Comparison of ENCODE assay signal across 8 mouse cellular contexts in the genomic region with DNA sequence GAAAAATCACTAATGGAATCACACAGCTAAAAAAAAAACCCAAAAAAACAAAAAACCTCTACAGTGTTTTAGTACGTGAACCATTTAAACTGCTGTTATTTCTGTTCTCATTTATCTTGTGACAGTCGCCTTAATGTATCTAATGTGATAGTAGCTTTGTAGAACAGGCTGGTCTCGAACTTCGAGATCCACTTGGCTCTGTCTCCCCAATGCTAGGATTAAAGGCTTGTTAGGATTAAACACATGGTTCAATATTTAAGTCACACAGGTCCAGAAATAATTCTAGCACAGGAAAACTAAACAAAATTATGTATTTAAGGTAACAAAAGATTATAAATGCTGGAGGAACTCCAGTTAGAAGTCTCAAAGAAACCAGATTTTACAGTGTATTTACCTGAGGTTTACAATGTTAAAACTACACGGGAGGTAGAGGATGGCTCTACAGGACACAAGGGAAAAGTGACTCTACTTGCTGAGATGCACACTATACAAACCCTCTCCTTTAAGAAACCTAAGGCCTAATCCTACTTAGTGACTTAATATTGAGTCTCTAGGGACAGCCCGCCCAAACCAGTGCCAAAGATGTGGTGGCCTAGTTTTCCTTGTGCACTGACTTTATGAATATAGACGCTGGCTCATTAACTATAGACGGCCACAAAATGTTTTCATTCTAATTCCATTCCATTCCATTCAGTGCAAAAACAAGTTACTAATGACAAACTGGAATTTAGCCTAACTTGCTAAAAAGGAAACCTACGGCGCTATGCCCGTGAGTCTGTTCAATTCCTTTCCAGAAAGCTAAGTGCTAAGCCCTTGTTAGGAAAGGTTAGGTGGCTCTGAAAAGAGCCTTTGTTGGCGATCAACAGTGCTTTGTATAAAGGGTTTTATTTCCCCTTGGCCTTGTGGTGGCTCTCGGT. TPM values are rescaled to one million over a fixed set of nuclear protein-coding genes. Genes with fewer than 3 reads are reported as not detected.
DNase-seq lines count a peak whose midpoint lies in the region; ATAC-seq and TF ChIP-seq lines count a peak whose summit lies in the region.

No protein-coding gene starts in this region.

- peak; percentile 43 for DNase-seq in left cerebral cortex, postnatal 4 days
- no peak for DNase-seq in left cerebral cortex, adult 18-20 months (ENCODE audit: low spot score in 2 of 2)
- peak; percentile 67 for DNase-seq in brain, embryonic 14.5 days (ENCODE audit: low read depth)
- no peak for DNase-seq in layer of hippocampus, adult 8-10 months (ENCODE audit: low spot score in 2 of 2)
- no peak for DNase-seq in left cerebral cortex, postnatal 10 days (ENCODE audit: extremely low spot score in 1 of 2, low spot score in 2 of 2)

- ATAC-seq in hindbrain, embryonic 12.5 days (ENCODE audit: low FRiP score), result no peak
- no peak for ATAC-seq in midbrain, embryonic 15.5 days (replicated peaks)
- no peak for ATAC-seq in granulocyte monocyte progenitor cell, adult 5-6 weeks (replicated peaks; ENCODE audit: poor library complexity, severe bottlenecking)

- H3K27me3 ChIP-seq in hindbrain, embryonic 12.5 days, result no peaks in the 10 kb centered on the region
- no peaks in the 10 kb centered on the region for H3K27me3 ChIP-seq in midbrain, embryonic 15.5 days (replicated peaks)

- no peaks in the 10 kb centered on the region for H3K36me3 ChIP-seq in hindbrain, embryonic 12.5 days
- no peaks in the 10 kb centered on the region for H3K36me3 ChIP-seq in midbrain, embryonic 15.5 days (replicated peaks)

- H3K4me2 ChIP-seq in hindbrain, embryonic 12.5 days (replicated peaks), result peak overlapping the region; percentile 64
- peak overlapping the region; percentile 87 for H3K4me2 ChIP-seq in midbrain, embryonic 15.5 days

- WGBS in hindbrain, embryonic 12.5 days, result 3% methylated on average over 13 of the region's 13 CpGs
- 2% methylated on average over 13 of the region's 13 CpGs for WGBS in midbrain, embryonic 15.5 days

- no peak for TF ChIP-seq CTCF in brain, embryonic 14.5 days (IDR thresholded peaks at IDR 0.05; ENCODE audit: borderline replicate concordance, extremely low read depth, insufficient read depth, insufficient read length)

- peaks cover 20% of the 10 kb centered on the region for H3K4me1 ChIP-seq in hindbrain, embryonic 12.5 days
- peaks cover 33% of the 10 kb centered on the region for H3K4me1 ChIP-seq in midbrain, embryonic 15.5 days

- peak overlapping the region; percentile 35 for H3K4me3 ChIP-seq in hindbrain, embryonic 12.5 days
- peak overlapping the region; percentile 44 for H3K4me3 ChIP-seq in midbrain, embryonic 15.5 days

- H3K9me3 ChIP-seq in hindbrain, embryonic 12.5 days (replicated peaks), result no peaks in the 10 kb centered on the region
- no peaks in the 10 kb centered on the region for H3K9me3 ChIP-seq in midbrain, embryonic 15.5 days

- peak overlapping the region; percentile 86 for H3K27ac ChIP-seq in hindbrain, embryonic 12.5 days
- H3K27ac ChIP-seq in midbrain, embryonic 15.5 days, result peak overlapping the region; percentile 81

- intact Hi-C loops in left cerebral cortex, postnatal 4 days (cut with DNase I), result no loop called here
- intact Hi-C loops in left cerebral cortex, postnatal 10 days (cut with DNase I), result loop anchor here (10.0 kb wide), 2 partner anchors 1653 to 1693 kb away; a partner anchor contains a TSS

- no peak for TF ChIP-seq POLR2A in brain, embryonic 14.5 days (IDR thresholded peaks at IDR 0.05; ENCODE audit: borderline replicate concordance, extremely low read depth, insufficient read depth, insufficient read length, poor library complexity, severe bottlenecking)

- H3K9ac ChIP-seq in hindbrain, embryonic 12.5 days, result peak overlapping the region; percentile 65
- H3K9ac ChIP-seq in midbrain, embryonic 15.5 days, result peak overlapping the region; percentile 29

RNA-seq across cellular contexts. Expression of a gene that starts 0.7 kb away (rescaled TPM):
- total RNA-seq in left cerebral cortex, postnatal 4 days (2021), result 10 to 100 TPM; 89.3 to 89.6 TPM
- 10 to 100 TPM; 71.8 to 81.6 TPM for total RNA-seq in left cerebral cortex, adult 18-20 months (2021)
- 20.0 and 40.1 TPM in 2 replicates for polyA plus RNA-seq in brain, embryonic 14.5 days (2012; rRNA removed)
- polyA plus RNA-seq in hindbrain, embryonic 12.5 days (2016; fragmentation: Nextera tagmentation; extraction: Ambion mirVana), result 18.2 and 20.9 TPM in 2 replicates
- polyA plus RNA-seq in midbrain, embryonic 15.5 days (2015; fragmentation: Nextera tagmentation; extraction: Ambion mirVana), result 5.7 and 7.7 TPM in 2 replicates
- 10 to 100 TPM; 55.1 to 70.7 (median 60.0) TPM for total RNA-seq in layer of hippocampus, adult 8-10 months (2022)
- total RNA-seq in left cerebral cortex, postnatal 10 days (2021), result 10 to 100 TPM; 45.9 to 47.6 TPM
- total RNA-seq in granulocyte monocyte progenitor cell, adult 5-6 weeks (2014; fragmentation: Nextera tagmentation), result 56.3 and 74.3 TPM in 2 replicates
- 87.0 TPM in 2 replicates for total RNA-seq in granulocyte monocyte progenitor cell, adult 5-6 weeks (2017)

RNA-seq across cellular contexts. Expression of a gene that starts 0.8 kb away (rescaled TPM):
- total RNA-seq in left cerebral cortex, postnatal 4 days (2021), result 10 to 100 TPM; 59.9 to 64.0 TPM
- 10 to 100 TPM in 1 of 2 experiments, 1 to 10 TPM in 1; 7.5 to 13.7 TPM for total RNA-seq in left cerebral cortex, adult 18-20 months (2021)
- 32.1 and 55.3 TPM in 2 replicates for polyA plus RNA-seq in brain, embryonic 14.5 days (2012; rRNA removed)
- polyA plus RNA-seq in hindbrain, embryonic 12.5 days (2016; fragmentation: Nextera tagmentation; extraction: Ambion mirVana), result 52.7 and 56.3 TPM in 2 replicates
- polyA plus RNA-seq in midbrain, embryonic 15.5 days (2015; fragmentation: Nextera tagmentation; extraction: Ambion mirVana), result 5.4 and 6.8 TPM in 2 replicates
- total RNA-seq in layer of hippocampus, adult 8-10 months (2022), result 10 to 100 TPM in 2 of 4 experiments, 1 to 10 TPM in 2; 8.2 to 12.2 (median 10.1) TPM
- 10 to 100 TPM; 26.2 to 28.0 TPM for total RNA-seq in left cerebral cortex, postnatal 10 days (2021)
- 2.7 and 32.2 TPM in 2 replicates for total RNA-seq in granulocyte monocyte progenitor cell, adult 5-6 weeks (2014; fragmentation: Nextera tagmentation)
- total RNA-seq in granulocyte monocyte progenitor cell, adult 5-6 weeks (2017), result 1,459 and 1,590 TPM in 2 replicates

RNA-seq across cellular contexts. Expression of a gene that starts 1.1 kb away (rescaled TPM):
- 10 to 100 TPM; 53.8 to 62.6 TPM for total RNA-seq in left cerebral cortex, postnatal 4 days (2021)
- total RNA-seq in left cerebral cortex, adult 18-20 months (2021), result 10 to 100 TPM in 1 of 2 experiments, 1 to 10 TPM in 1; 9.3 to 11.7 TPM
- 20.2 and 23.7 TPM in 2 replicates for polyA plus RNA-seq in brain, embryonic 14.5 days (2012; rRNA removed)
- 7.2 and 11.9 TPM in 2 replicates for polyA plus RNA-seq in hindbrain, embryonic 12.5 days (2016; fragmentation: Nextera tagmentation; extraction: Ambion mirVana)
- polyA plus RNA-seq in midbrain, embryonic 15.5 days (2015; fragmentation: Nextera tagmentation; extraction: Ambion mirVana), result 2.9 and 3.0 TPM in 2 replicates
- 10 to 100 TPM; 10.8 to 15.9 (median 12.1) TPM for total RNA-seq in layer of hippocampus, adult 8-10 months (2022)
- 10 to 100 TPM; 21.4 to 25.6 TPM for total RNA-seq in left cerebral cortex, postnatal 10 days (2021)
- 83.1 and 134 TPM in 2 replicates for total RNA-seq in granulocyte monocyte progenitor cell, adult 5-6 weeks (2014; fragmentation: Nextera tagmentation)
- total RNA-seq in granulocyte monocyte progenitor cell, adult 5-6 weeks (2017), result 859 and 990 TPM in 2 replicates

RNA-seq across cellular contexts. Expression of a gene that starts 6.2 kb away (rescaled TPM):
- 100 to 1,000 TPM in 1 of 2 experiments, 10 to 100 TPM in 1; 95.1 to 120 TPM for total RNA-seq in left cerebral cortex, postnatal 4 days (2021)
- 10 to 100 TPM; 14.5 to 16.1 TPM for total RNA-seq in left cerebral cortex, adult 18-20 months (2021)
- 20.9 and 21.3 TPM in 2 replicates for polyA plus RNA-seq in brain, embryonic 14.5 days (2012; rRNA removed)
- 5.5 and 9.1 TPM in 2 replicates for polyA plus RNA-seq in hindbrain, embryonic 12.5 days (2016; fragmentation: Nextera tagmentation; extraction: Ambion mirVana)
- 0.54 and 0.63 TPM in 2 replicates for polyA plus RNA-seq in midbrain, embryonic 15.5 days (2015; fragmentation: Nextera tagmentation; extraction: Ambion mirVana)
- total RNA-seq in layer of hippocampus, adult 8-10 months (2022), result 10 to 100 TPM; 10.4 to 18.1 (median 16.5) TPM
- 10 to 100 TPM; 38.0 to 50.2 TPM for total RNA-seq in left cerebral cortex, postnatal 10 days (2021)
- 9.6 and 80.5 TPM in 2 replicates for total RNA-seq in granulocyte monocyte progenitor cell, adult 5-6 weeks (2014; fragmentation: Nextera tagmentation)
- 2,021 and 2,596 TPM in 2 replicates for total RNA-seq in granulocyte monocyte progenitor cell, adult 5-6 weeks (2017)

RNA-seq across cellular contexts. Expression of a gene that starts 6.5 kb away (rescaled TPM):
- total RNA-seq in left cerebral cortex, postnatal 4 days (2021), result 100 to 1,000 TPM; 126 to 134 TPM
- total RNA-seq in left cerebral cortex, adult 18-20 months (2021), result 10 to 100 TPM; 24.4 to 38.7 TPM
- polyA plus RNA-seq in brain, embryonic 14.5 days (2012; rRNA removed), result 8.8 and 13.4 TPM in 2 replicates
- polyA plus RNA-seq in hindbrain, embryonic 12.5 days (2016; fragmentation: Nextera tagmentation; extraction: Ambion mirVana), result 17.9 TPM in 1 of 2 replicates, not detected in the other
- polyA plus RNA-seq in midbrain, embryonic 15.5 days (2015; fragmentation: Nextera tagmentation; extraction: Ambion mirVana), result 1.9 TPM in 1 of 2 replicates, not detected in the other
- 10 to 100 TPM in 3 of 4 experiments, 1 to 10 TPM in 1; 6.5 to 26.2 (median 15.2) TPM for total RNA-seq in layer of hippocampus, adult 8-10 months (2022)
- total RNA-seq in left cerebral cortex, postnatal 10 days (2021), result 10 to 100 TPM; 37.9 to 54.9 TPM
- 13.4 TPM in 1 of 2 replicates, not detected in the other for total RNA-seq in granulocyte monocyte progenitor cell, adult 5-6 weeks (2014; fragmentation: Nextera tagmentation)
- total RNA-seq in granulocyte monocyte progenitor cell, adult 5-6 weeks (2017), result 1,444 and 2,588 TPM in 2 replicates

Comparison
In these comparisons a context has a peak if more than half of its experiments do, and no peak if none do; other contexts are left out.
1. DNase-seq: peak in left cerebral cortex, postnatal 4 days (single experiment) and brain, embryonic 14.5 days (single experiment); none in left cerebral cortex, adult 18-20 months (0 of 2), layer of hippocampus, adult 8-10 months (0 of 2) and left cerebral cortex, postnatal 10 days (0 of 2).